Mouse (Mus musculus): Measurements from ENCODE around the gene Ntrk2. TPM values are rescaled to one million over a fixed set of nuclear protein-coding genes. Genes with fewer than 3 reads are reported as not detected.

The Ntrk2 gene
- polyA plus RNA-seq, 1 experiment from 2014 or later = 94.2 TPM

DNA sequence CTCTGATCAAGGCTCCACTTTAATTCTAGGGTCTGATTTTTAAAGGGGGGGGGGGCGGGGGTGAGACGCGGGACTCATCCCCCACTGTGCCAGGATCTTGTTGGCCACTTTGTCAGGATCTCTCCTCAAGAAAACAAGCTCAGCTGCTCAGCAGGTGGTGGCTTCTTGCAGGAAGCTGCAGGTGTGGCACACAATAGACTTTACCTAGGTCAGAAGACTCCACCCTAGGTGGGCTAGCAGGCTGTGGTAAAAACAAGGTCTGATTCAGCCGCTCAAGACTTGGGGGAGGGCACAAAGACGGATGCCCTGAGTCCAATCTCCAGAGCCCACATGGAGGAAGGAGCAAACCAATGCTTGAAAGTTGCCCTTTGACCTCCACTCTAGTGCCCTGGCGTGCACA, 148.4 kb downstream of the Ntrk2 start:
- H3K4me3 ChIP-seq = no peak overlapping the region
- H3K27ac ChIP-seq (replicated peaks) = no peak overlapping the region
- no peak overlapping the region for H3K4me2 ChIP-seq
- no peaks in the 10 kb centered on the region for H3K9me3 ChIP-seq
- H3K36me3 ChIP-seq = no peaks in the 10 kb centered on the region
- H3K9ac ChIP-seq = no peak overlapping the region
- WGBS = 21% methylated on average over 6 of the region's 6 CpGs
- H3K27me3 ChIP-seq = no peaks in the 10 kb centered on the region
- ATAC-seq (ENCODE audit: low read depth) = no peak
- peaks cover 11% of the 10 kb centered on the region; the same call in 1 of the 2 replicates for H3K4me1 ChIP-seq (replicated peaks)

DNA sequence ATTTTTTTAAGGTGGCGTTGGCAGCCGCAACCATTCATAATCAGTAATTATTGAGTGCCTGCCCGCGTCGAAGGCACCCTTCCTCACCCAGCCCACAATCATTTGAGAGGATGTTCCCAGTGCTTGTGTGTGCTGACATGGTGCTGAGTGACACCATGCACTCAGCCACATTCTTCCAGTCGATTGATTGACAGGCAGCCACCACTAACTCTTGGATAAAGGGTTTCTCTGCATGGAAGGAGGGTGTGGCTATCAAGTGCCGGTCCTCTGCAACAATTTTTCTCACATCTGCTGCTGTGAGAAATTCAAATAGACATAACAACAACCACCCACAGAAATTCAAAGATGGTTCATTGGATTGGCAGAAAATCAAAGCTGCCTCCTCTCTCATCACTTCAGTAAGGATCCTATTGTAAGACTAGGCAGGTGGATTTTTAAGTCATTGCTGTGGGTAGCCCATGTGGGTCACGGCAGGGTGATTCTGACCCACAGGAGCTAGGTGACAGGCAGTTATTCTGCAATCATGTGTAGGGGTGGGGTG, 148.9 kb downstream of the Ntrk2 start:
- H3K4me2 ChIP-seq = no peak overlapping the region
- H3K27ac ChIP-seq (replicated peaks) = no peak overlapping the region
- H3K4me1 ChIP-seq (replicated peaks) = peaks cover 11% of the 10 kb centered on the region; the same call in 1 of the 2 replicates
- H3K4me3 ChIP-seq = no peak overlapping the region
- no peak overlapping the region for H3K9ac ChIP-seq
- ATAC-seq (ENCODE audit: low read depth) = no peak
- H3K27me3 ChIP-seq = no peaks in the 10 kb centered on the region
- no peaks in the 10 kb centered on the region for H3K36me3 ChIP-seq
- H3K9me3 ChIP-seq = no peaks in the 10 kb centered on the region
- WGBS = 67% methylated on average over 8 of the region's 8 CpGs

DNA sequence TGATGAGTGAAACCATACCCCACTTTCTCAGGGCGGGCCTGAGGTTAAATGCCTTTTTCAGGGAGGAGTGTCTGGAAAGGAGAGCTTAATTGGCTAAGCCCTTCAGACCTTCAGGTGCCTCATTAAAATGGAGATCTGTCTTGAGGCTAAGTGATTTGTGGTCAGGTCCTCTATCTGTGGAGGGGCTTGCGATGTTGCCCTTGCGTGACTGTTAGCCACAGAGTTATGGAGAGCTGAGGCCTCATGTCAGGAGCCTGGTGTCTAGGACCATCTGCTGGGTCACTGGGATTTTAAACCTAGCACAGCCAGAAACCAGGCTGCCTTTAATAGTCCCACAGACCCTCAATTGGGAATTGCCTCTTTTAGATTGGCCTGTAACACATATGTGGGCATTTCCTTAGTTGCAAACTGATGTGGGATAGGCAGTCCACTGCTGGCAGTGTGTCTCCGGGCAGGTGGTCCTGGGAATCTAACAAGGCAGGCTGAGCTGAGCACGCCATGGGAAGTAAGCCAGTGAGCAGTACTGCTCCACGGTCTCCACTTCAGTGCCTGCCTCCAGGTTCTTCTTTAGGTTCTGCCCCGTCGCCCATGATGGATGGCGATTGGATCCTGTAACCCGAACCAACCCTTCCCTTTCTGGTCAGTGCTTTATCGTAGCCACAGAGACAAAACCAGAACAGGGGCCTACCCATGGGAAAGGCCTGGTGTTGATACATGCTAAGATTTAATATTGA, 152.0 kb downstream of the Ntrk2 start:
- 65% methylated on average over 11 of the region's 11 CpGs for WGBS
- no peak for ATAC-seq (ENCODE audit: low read depth)
- no peak overlapping the region for H3K4me3 ChIP-seq

DNA sequence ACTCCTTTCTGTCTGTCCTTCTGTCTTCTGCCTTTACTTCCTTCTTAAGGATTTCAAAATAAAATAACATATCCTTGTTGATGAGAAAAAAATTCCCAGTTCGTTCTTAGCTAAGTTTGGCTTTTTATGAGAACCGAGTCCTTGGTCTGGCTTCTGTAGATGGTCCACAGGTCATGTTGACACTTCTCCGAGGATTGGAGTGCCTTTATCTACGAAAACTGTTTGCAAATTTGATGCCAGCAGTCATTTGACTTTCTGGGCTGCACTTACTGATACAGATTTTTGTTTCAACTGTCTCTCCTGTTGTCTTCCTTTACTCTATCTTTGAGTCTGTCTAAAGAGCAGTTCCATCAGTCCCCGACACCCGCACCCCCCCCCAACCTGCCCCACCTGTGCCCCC, 154.0 kb downstream of the Ntrk2 start:
- no peak overlapping the region for H3K27ac ChIP-seq (replicated peaks)
- H3K4me2 ChIP-seq = no peak overlapping the region
- no peaks in the 10 kb centered on the region for H3K36me3 ChIP-seq
- 94% methylated on average over 6 of the region's 6 CpGs for WGBS
- H3K9me3 ChIP-seq = no peaks in the 10 kb centered on the region
- H3K27me3 ChIP-seq = no peaks in the 10 kb centered on the region
- no peak overlapping the region for H3K9ac ChIP-seq
- no peak for ATAC-seq (ENCODE audit: low read depth)
- H3K4me3 ChIP-seq = no peak overlapping the region
- peaks cover 28% of the 10 kb centered on the region for H3K4me1 ChIP-seq (replicated peaks)

More for the DNA sequence above, 152.0 kb downstream of the Ntrk2 start:
- Histone ChIP-seq H3K9me3 (no peaks in the 10 kb centered on the region), H3K27me3 (no peaks in the 10 kb centered on the region), H3K36me3 (no peaks in the 10 kb centered on the region), H3K4me2 (no peak overlapping the region), H3K27ac (replicated peaks) (no peak overlapping the region), H3K4me1 (replicated peaks) (peaks cover 12% of the 10 kb centered on the region; the same call in 1 of the 2 replicates), H3K9ac (no peak overlapping the region)

DNA sequence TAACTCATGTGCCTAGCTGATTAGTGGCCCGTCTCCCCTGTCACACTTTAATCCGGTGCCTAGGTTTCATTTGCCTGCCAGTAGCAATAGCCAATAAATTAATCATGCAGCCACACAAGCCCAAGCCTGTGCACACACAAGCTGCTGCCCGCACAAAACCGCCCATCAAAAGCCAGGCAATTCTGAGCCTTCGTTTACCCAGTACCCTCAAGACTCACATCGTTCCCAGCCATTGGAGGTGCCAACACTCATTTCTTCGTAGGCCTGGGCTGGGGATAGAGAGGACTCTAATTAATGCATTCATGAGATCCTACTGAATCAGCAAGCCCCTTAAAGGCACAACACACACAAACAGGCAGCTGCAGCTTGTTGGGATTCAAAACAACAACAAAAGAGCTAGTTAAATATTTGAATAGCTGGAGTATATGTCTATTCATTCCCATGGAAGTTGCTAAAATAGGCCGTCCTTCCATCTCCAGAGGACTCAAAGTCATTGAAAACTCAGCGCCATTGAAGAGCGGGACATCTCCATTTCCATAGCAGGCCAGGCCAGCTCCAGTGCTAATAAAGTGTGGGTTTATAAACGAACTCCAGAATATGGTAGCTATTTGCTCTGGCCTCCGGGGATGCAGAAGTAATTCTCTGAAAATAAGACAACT, 158.5 kb downstream of the Ntrk2 start:
- H3K36me3 ChIP-seq = no peaks in the 10 kb centered on the region
- H3K27me3 ChIP-seq = no peaks in the 10 kb centered on the region
- no peak overlapping the region for H3K9ac ChIP-seq
- peak; percentile 67; the same call in 1 of the 2 replicates for ATAC-seq (ENCODE audit: low read depth)
- H3K4me2 ChIP-seq = peak overlapping the region; percentile 11; the same call in 1 of the 2 replicates
- H3K4me3 ChIP-seq = no peak overlapping the region
- 32% methylated on average over 12 of the region's 12 CpGs for WGBS
- peaks cover 33% of the 10 kb centered on the region for H3K4me1 ChIP-seq (replicated peaks)
- no peaks in the 10 kb centered on the region for H3K9me3 ChIP-seq
- peak overlapping the region; percentile 86 for H3K27ac ChIP-seq (replicated peaks)

DNA sequence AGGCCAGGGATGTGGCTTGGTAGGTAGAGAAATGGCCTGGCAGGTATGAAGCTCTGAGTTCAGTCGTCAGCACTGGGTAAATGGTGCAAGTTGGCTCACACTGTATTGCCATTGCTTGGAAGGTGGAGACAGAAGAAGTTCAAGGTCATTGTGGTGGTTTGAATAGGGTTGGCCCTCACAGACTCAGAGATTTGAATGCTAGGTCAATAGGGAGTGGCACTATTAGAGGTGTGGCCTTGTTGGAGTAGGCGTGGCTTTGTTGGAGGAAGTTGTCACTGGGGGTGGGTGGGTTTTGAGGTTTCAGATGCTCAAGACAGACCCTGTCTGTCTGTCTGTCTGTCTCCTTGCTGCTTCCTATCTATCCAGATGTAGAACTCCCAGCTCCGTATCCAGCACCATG, 159.5 kb downstream of the Ntrk2 start:
- H3K27me3 ChIP-seq = no peaks in the 10 kb centered on the region
- no peaks in the 10 kb centered on the region for H3K9me3 ChIP-seq
- 94% methylated on average over 3 of the region's 3 CpGs for WGBS
- H3K36me3 ChIP-seq = no peaks in the 10 kb centered on the region
- H3K4me1 ChIP-seq (replicated peaks) = peaks cover 35% of the 10 kb centered on the region
- H3K27ac ChIP-seq (replicated peaks) = peak overlapping the region; percentile 86
- ATAC-seq (ENCODE audit: low read depth) = no peak
- no peak overlapping the region for H3K9ac ChIP-seq
- no peak overlapping the region for H3K4me2 ChIP-seq
- H3K4me3 ChIP-seq = no peak overlapping the region

DNA sequence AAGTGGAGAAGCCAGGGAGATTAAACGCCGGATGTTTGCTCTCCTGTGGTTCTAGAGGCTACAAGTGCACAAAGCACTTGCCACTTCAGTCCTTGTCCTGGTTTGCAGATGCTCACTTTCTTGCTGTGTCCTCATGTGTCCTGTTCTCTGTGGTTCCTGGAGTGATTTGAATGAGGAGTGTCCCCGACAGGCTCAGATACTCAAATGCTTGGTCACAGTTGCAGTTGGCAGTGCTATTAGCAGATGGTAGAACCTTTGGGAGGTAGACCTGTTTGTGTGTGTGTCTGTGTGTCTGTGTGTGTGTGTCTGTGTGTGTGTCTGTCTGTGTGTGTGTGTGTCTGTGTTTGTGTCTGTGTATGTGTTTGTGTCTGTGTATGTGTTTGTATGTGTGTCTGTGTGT, 160.1 kb downstream of the Ntrk2 start:
- H3K4me3 ChIP-seq = no peak overlapping the region
- ATAC-seq (ENCODE audit: low read depth) = no peak
- H3K27ac ChIP-seq (replicated peaks) = no peak overlapping the region
- H3K4me1 ChIP-seq (replicated peaks) = peaks cover 41% of the 10 kb centered on the region
- 78% methylated on average over 3 of the region's 3 CpGs for WGBS
- H3K36me3 ChIP-seq = no peaks in the 10 kb centered on the region
- H3K4me2 ChIP-seq = no peak overlapping the region
- no peaks in the 10 kb centered on the region for H3K27me3 ChIP-seq
- H3K9me3 ChIP-seq = no peaks in the 10 kb centered on the region
- H3K9ac ChIP-seq = no peak overlapping the region

DNA sequence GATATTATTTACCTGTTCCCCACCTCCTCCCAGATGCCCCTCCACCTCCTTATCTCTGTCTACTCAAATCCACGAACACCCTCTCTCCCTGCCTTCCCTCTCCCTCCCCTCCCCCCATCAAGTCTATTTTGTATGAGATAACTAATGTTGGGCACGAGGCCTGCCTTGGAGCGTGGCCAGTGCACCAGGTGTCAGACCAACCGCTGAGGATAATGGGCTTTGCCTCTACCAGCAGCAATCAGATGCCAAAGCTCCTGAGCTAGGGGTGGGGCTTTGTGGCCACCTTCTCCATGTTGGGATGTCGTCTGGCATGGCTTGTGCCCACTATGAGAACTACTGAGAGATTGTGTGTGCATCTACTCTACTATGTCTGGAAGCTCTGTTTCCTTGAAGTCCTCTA, 161.8 kb downstream of the Ntrk2 start:
- 48% methylated on average over 5 of the region's 5 CpGs for WGBS
- Histone ChIP-seq H3K4me2 (no peak overlapping the region), H3K4me3 (no peak overlapping the region), H3K27ac (replicated peaks) (no peak overlapping the region), H3K27me3 (no peaks in the 10 kb centered on the region), H3K36me3 (no peaks in the 10 kb centered on the region), H3K4me1 (replicated peaks) (peaks cover 53% of the 10 kb centered on the region), H3K9me3 (no peaks in the 10 kb centered on the region), H3K9ac (no peak overlapping the region)
- ATAC-seq (ENCODE audit: low read depth) = no peak

DNA sequence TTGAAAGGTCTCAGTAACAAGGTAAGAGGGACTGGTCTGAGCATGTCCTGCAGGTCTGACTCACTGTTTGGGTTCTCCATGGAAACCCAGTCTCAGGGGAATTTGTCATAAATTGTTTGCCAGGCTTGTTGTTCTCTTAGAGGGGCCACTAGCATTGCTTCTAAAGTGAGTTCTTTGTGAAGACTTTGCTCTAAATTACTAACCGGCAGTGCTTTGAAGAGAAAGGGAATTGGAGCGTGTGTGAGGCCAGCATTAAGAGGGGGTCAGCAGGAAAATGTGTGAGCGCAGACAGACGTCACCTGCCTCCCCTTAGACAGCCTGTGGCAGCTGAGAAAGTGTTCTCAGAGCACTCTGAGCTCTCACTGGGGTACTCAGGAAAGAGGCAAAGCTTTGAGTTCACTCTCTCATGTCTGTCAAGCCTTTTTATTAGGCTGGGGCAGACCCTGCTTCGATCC, 165.1 kb downstream of the Ntrk2 start:
- Histone ChIP-seq H3K4me1 (replicated peaks) (peaks cover 34% of the 10 kb centered on the region), H3K27me3 (no peaks in the 10 kb centered on the region), H3K36me3 (no peaks in the 10 kb centered on the region), H3K27ac (replicated peaks) (peak overlapping the region; percentile 63), H3K9ac (no peak overlapping the region), H3K4me2 (no peak overlapping the region), H3K9me3 (no peaks in the 10 kb centered on the region), H3K4me3 (no peak overlapping the region)
- WGBS = 4% methylated on average over 5 of the region's 5 CpGs
- ATAC-seq (ENCODE audit: low read depth) = 0 out of 2 replicates have a peak, but pooled peaks have one; percentile 19

DNA sequence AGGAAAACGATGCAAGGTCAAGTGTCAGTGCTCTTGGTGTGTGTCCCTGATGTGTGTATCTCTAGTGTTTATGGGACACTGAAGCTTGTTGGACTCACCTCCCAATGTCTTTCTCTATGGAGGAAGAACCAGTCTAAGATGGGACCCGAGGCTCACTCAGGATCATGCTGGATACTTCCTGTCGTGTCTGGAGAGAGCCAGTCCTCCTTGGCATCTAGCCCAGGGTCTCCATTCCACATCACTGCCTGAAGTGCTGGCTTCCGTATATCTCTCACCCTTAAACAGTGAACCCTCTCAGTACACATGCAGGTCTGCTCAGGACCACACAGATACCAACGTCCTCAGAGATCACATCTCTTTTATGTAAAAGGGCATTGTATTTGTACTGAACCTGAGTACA, 166.1 kb downstream of the Ntrk2 start:
- Histone ChIP-seq H3K36me3 (no peaks in the 10 kb centered on the region), H3K4me2 (no peak overlapping the region), H3K27me3 (no peaks in the 10 kb centered on the region), H3K27ac (replicated peaks) (peak overlapping the region; percentile 42; the same call in 1 of the 2 replicates), H3K9me3 (no peaks in the 10 kb centered on the region), H3K9ac (no peak overlapping the region), H3K4me1 (replicated peaks) (peaks cover 34% of the 10 kb centered on the region), H3K4me3 (no peak overlapping the region)
- ATAC-seq (ENCODE audit: low read depth) = no peak
- whole genome bisulfite sequencing = 56% methylated on average over 5 of the region's 5 CpGs

DNA sequence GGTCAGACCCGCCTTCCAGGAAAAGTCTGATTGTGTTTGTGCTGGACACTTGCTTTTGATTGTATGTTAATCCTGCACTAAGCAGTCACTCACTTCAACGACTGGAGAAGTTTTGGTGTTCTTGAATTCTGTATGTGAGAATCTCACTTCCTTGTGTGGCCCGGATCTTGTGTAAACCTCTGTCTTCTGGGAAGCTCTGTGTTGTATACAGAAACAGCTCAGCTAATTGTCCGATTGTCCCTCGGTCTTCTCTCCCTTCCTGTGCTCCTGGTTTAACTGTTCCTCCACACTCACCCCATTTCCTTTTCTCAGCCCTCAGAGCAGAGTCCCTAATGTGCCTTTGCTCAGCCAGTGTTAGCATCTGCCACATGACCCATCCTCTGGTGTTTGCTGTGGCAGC, 190.1 kb downstream of the Ntrk2 start:
- Histone ChIP-seq H3K36me3 (no peaks in the 10 kb centered on the region), H3K27me3 (no peaks in the 10 kb centered on the region), H3K27ac (replicated peaks) (no peak overlapping the region), H3K9me3 (no peaks in the 10 kb centered on the region), H3K4me1 (replicated peaks) (peaks cover 12% of the 10 kb centered on the region), H3K9ac (no peak overlapping the region), H3K4me2 (no peak overlapping the region), H3K4me3 (no peak overlapping the region)
- no peak for ATAC-seq (ENCODE audit: low read depth)
- WGBS = 78% methylated on average over 5 of the region's 5 CpGs

DNA sequence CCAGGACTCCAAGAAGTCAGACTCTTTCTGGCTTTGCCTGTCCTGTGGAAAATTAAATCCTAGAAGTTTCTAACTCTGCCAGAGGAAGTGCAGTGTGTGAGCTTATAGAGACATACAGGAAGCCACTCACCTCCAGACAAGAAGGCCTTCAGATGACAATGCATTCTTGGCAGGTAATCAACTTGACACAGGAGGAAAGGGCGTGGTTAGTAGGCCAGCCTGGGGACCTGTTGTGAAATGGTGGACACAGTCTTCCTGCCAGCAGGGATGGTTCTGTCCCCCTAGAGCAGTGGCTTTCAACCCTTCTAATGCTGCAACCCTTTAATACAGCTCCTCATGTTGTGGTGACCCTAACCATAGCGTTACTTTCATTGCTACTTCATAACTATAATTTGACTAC, 191.4 kb downstream of the Ntrk2 start:
- no peak overlapping the region for H3K27ac ChIP-seq (replicated peaks)
- peaks cover 14% of the 10 kb centered on the region for H3K4me1 ChIP-seq (replicated peaks)
- WGBS = 97% methylated on average over 2 of the region's 2 CpGs
- H3K9ac ChIP-seq = no peak overlapping the region
- no peaks in the 10 kb centered on the region for H3K36me3 ChIP-seq
- no peaks in the 10 kb centered on the region for H3K27me3 ChIP-seq
- no peaks in the 10 kb centered on the region for H3K9me3 ChIP-seq
- H3K4me2 ChIP-seq = no peak overlapping the region
- ATAC-seq (ENCODE audit: low read depth) = no peak
- no peak overlapping the region for H3K4me3 ChIP-seq
